Mouse (Mus musculus) fibroblast of lung, adult 2 months (primary cell): Measurements from ENCODE around the gene Tex33.
A peak's percentile ranks its signal among the peaks of the same experiment; 100 is the strongest.

ENCODE experiments used
- DNase-seq: peaks from one replicate; pipeline ENCODE4 v3.0.0-alpha.2; 2011; ENCODE audit warnings: low read depth

Gene Tex33

DNA sequence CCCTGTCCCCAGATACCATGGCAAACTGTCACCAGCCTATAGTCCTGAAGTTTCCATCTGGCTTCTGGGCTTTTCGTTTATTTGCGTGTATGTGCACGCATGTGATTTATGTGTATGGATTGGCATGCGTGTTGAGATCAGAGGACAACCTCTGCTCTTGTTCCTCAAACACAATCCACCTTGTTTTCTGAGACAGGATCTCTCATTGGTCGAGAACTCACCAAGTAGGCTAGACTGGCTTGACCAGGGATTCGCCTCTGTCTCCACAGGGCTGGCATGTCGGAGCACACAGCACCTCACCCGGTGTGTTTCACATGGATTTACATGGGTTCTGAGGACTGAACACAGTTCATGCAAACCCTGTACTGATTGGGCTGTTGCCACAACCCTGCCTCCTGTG, 18.4 kb upstream of the Tex33 start:
- no peak for DNase-seq

DNA sequence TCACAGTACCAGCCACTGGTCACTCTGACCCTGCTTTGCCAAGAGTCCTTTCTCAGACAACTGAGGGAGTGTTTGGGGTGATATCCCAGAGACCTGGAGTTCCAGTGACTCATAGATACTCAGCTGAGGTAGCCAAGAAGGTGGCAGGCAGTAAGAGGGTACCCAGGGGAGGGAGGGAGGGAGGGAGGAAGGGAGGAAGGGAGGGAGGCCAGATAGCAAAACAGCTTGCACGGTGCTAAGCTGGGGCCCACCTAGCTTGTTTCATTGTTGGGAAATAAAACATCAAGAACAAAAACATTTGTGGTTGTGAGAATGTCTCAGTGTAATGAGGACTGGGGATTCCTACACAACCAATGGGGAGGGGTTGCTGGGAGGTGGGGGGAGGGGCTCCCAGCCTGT, 18.0 kb upstream of the Tex33 start:
- DNase-seq: no peak

DNA sequence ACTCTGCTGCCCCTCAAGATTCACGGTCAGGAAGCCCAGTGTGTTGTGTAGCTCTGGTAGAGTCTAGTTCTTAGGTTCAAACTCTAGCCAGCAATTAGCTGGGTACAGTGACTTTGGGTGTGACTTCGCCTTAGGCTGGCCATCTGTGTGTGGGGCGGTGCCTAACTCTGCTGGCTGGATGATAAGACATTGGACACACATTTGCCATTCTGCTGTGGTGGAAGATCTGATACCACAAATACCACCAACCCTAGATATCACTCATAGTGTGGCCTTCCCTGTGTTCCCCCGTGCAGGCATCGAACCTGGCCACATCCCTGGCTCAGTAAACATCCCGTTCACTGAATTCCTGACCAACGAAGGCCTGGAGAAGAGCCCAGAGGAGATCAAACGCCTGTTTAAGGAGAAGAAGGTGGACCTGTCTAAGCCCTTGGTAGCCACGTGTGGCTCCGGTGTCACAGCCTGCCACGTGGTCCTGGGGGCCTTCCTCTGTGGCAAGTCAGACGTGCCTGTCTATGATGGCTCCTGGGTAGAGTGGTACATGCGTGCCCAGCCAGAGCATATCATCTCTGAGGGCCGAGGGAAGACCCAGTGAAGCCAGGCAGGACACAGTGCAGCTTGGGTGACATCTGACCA, 17.5 kb upstream of the Tex33 start:
- no peak for DNase-seq

DNA sequence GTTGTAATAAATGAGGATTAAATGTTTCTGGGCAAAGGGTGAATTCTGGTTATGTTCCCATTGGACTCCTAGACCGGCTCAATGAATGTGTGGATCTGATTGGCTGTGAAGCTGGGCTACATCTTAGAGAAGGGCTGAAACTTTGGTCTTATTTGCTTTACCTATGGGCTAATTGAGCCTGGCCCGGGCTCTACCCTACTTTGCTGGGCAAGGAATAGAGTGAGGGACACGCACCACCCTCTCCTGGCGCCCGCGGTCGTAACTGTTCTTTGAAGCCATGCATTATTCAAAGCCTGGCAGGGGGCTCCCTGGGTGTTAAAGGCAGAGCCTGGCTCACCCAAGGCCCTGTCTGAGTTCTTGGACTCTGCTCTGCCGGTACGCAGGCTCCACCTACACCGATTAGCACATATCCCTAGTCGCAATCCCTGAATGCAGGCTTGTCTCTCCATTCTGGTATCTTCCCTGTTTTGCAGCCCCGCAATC, 13.9 kb upstream of the Tex33 start:
- no peak for DNase-seq

DNA sequence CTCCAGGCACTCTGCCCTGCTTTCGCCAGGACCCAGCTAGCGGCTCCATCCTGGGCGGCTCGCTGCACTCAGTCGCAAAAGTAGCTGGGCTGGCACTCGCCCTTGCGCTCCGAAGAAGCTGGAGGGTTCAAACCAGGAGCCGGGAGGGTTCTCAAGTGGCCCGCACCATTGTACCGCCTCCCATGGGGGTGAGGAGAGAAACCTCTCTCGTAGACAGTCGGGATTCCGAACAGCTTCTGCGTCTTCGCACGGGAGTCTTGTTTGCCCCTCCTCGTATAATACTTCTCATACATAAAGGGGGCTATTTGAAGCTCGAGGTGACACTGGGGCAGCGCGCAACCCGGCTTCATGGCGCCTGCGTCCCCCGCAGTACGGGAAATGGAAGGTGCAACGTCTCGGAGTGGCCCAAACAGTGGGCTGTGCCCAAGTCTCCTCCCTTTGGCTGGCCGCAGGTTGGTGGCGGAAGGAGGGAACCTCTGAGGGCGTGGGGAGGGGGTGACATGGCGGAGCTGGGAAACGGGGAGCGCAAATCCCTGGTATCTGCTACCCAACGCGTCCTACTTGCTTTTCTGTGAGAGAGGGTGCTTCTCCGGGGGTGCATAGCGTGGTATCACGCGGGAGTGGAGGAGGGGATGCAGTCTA, 10.7 kb upstream of the Tex33 start, which contains the start of gene Mpst:
TSS of gene Mpst (plus strand) at position 124 of the 642 bp plus-strand sequence.
- DNase-seq: peak; percentile 69

DNA sequence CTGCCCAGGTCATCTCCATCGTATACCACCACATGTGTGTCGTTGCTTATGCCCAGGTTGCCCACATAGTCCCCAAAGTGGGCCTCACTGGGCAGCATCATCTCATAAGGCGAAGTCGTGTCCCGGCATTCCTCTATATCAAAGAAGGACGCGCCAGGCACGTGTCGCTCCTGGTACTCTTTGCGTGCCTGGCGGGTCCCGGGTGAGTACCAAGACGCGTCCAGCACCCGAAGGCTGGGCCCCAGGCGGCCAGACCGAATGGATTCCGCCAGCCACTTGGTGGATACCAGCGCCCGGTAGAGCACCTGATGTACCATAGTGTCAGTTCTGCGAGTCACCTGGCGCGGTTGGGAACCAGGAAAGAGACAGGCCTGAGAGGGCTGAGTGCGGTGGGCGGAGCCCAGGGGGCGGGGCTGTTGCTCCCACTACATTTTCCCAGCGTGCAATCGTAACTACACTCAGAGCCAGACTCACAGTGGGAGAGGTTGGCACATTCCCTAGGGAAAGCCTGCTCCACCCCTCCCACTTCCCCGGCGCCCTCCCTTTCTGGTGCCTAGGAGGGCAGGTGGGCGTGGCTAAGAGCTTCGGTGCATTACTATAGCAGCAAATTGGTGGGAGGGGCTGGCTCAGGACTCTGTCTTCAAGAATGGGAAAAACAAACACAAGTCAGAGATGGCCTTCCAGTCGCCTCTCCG, 10.0 kb upstream of the Tex33 start, which contains the start of gene Tst:
TSS of gene Tst (minus strand) at position 391 of the 695 bp plus-strand sequence.
- DNase-seq: peak; percentile 87

DNA sequence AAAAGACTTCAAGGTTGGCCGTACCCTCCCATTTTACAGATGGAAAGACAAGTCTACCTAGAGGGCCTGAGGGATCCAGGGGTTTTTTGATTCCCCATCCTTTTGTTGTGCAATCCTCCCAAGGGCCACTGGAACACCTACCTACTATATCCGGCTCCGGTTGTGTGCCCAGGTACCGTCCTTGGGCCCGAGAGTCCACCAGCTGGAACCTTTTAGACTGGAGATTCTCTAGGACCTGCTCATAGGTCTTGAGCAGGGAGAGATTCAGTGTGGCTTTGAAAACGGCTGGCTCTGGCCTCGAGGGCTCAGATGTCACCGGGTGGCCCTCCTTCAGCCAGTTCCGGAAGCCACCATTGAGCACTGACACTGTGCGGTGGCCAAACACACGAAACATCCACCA, 9.4 kb upstream of the Tex33 start:
- DNase-seq: no peak

DNA sequence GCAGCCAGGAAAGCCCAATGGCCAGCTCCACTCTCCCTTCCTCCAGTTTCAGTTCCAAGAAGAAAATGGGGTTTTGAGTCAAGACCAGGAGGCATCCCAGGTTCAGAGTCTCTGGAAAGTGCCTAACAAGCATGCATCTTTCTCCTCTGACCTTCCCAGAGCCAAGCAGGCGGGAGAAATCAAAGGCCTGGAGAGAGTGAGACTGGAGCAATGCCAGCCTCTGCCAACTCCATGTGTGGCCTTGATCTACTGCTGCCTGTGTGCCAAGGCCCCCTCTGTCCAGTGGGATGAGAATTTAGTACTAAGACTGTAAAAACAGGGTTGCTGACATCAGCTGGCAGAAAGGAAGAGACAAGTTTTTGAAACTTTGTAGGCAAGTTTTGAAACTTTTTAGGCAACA, 8.2 kb upstream of the Tex33 start:
- no peak for DNase-seq

DNA sequence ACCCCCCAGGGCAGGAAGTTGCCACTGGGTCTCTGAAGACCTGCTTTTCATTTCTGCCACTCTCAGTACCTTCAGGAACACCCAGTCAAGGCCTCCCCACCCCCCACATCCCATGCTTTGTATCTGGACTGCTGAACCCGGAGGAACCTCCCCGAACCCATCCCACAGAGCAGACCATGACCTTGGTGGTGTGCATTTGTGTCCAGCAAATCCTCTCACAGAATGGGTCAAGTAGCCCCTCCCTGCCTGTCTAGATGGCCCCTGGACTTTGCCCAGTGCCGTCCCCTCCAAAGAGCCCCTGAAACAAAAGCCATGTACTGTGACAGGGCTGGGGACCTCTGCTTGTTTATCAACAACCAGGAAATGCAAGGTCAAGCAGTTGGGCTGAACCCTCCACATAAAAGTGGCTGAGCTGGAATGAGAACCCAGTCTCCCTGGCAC, 7.6 kb upstream of the Tex33 start:
- DNase-seq: no peak

DNA sequence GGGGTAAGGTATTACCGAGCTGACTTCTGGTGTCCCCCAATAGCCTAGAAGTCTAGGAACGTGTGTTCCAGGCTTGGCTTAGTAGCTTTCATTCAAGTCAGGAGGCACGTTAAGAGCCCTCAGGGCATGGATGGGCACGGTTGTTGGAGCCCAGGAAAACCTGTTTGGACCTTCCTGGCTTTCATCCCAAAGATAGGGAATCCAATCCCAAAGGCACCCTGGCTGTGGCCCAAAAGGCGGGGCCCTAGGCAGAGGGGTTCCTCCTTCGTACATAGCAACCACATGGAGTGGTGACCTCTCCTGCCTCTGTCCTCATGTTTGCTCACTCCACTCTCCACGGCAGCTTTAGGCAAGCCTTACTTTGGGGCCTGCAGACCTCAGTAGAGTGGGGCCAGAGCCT, 6.7 kb upstream of the Tex33 start:
- DNase-seq: no peak

DNA sequence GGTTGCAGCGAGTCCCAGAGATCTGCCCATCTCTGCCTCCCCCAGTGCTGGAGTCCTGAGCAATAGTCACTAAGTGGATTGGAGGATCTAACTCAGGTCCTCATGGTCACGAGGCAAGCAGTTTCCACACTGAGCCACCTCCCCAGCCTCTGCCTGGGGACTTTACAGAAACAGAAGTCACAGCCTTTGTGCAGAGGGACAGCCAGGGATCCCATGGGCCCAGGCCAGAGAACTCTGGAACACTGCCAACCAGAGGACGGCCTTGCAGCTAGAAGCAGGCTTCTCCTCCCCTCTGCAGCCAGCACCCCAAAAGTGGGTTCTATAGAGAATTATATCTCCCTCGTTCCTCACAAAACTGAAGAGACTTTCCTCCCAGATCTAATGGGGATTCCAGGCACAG, 6.2 kb upstream of the Tex33 start:
- DNase-seq: no peak

DNA sequence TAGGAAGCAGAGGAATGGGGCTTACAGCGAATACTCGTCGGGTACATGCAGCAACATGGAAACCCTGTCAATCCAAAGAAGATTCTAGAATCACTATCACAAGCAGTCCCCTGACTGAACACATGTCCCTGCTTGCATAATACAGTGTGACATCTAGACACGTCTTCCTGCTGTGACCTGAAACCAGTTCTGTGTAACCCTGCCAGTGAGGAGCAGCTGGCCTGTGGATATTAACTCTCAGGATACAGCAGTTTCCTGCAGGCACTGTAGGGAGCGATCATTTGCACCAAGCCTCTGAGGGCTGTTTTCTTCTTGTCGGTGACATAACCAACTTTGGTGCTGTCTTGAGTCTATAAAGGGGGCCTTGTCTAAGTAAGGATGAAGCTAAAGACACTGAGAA, 5.6 kb upstream of the Tex33 start:
- no peak for DNase-seq

DNA sequence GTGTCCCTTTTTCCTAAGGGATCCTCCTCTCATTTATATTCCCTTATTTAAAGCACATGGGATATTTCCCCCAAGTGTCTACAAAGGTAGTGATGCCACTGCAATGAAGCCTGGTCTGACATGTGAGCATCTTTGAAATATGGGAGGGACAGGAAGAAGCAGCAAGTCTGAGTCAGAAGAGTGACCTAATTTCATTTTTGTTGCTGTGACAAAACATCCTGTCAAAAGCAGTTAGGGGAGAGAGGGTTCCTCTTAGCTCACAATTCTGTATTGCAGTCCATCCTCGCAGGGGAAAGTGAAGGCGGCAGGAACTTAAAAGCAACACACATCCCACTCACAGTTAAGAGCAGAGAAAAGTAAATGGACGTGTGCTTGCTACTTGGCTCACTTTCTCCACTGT, 4.9 kb downstream of the Tex33 start:
- no peak for DNase-seq

DNA sequence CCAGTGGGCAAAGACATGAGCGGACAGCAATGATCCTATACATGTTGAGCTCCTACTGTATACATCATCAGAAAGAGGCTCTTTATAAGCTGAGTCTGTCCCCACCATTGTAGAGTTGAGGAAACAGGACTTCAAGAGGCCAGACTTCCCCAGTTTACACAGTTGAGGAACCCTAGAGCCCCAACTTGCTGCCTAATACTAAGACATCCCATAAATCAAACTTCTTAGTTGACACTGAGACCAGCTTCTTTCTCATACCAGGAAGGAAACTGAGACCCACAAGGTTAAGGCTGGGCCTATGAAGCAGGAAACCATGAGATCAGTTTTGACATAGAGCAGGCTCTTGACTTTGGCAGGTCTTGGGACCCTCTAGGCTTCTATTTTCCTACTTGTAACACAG, 10.1 kb downstream of the Tex33 start:
- DNase-seq: no peak

DNA sequence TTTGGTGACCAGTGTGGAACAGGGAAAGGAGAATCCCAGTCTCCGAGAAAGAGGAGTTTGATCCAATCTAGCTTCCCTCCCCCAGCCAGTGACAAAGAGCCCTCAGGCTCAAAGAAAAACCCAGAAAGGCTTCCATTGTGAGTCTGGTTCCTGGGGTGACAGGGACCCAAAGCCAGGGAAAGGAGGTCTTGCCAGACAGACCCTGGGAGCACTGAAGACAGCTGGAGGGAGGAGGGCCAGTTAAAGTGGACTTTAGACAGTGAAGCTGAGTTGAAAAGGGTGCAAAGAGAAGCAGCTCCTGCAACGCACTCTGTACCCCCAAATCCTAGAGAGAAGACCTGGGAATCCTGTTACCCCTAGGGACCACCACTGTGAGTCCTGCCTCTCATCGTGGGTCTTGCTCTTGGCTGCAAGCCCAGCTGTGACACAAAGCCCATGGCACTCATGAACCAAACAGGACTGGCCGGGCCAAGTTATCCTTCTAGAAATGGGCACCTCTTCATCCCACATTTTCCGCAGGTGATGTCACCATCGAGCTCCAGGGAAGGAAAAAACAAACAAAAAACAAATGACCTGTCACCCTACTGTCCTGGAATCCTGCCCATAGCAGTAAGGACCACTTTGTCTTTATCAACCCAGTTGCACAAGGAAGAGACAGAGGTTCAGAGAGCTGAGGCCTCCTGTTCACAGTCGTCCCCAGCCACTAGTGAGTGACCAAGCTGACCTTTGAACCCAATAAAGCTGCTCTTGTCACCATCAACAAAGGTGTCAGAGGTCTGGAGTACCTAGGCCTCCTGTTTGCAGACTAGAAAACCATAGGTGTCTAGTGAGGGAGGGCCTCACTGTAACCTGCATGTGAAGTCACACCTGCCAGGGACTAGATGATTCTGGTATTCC, 11.2 kb downstream of the Tex33 start:
- DNase-seq: no peak

DNA sequence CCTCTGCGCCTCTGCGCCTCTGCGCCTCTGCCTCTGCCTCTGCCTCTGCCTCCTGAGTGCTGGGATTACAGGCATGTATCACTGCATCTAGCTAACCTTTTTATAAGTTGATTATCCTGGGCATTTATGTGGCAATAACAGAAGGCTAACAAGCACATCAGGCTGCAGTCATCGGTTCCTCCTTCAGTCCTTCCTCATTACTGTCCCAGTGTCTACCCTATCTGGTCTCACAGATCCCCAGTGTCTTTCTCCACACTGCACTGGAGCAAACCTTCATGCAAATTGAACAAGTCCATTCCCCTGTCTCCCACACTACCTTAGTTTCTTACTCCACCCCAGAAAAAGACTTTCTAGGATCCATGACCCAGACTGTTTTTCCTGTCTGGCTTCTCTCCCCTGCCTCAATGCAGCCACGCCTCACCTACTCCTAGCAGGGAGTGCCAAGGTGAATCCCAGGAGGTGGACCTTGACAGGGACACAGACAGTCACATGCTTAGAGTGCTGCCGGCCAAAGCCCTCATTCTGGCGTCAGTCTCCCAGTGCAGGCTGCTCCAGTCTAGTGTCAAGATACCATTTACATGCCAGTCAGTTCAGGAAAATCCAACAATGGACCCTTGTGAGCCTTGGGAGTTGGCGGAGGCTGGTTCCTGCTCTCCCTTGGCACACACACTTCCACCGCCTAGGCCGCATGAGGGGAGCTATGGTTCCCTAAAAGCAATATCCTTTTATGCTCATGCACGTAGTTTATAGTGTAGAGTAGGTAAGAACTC, 12.1 kb downstream of the Tex33 start:
- peak; percentile 79 for DNase-seq

DNA sequence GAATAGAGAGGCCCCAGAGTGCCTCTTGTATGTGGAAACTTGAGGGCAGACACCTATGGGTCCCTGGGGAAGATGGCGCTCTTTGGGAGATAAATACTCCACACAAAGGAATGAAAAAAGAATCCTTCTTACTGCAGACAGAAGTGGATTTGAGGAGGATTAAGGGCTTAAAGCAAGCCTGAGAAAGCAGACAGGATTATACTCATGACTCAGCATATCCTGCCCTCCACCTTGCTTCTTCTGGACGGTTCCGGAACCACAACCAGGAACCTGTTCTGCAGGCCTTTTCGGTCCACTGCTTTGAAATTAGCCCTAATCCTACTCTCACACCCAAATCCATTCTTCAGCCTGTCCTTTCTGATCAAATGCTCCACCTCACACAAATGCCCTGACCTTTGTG, 13.6 kb downstream of the Tex33 start:
- DNase-seq: no peak

DNA sequence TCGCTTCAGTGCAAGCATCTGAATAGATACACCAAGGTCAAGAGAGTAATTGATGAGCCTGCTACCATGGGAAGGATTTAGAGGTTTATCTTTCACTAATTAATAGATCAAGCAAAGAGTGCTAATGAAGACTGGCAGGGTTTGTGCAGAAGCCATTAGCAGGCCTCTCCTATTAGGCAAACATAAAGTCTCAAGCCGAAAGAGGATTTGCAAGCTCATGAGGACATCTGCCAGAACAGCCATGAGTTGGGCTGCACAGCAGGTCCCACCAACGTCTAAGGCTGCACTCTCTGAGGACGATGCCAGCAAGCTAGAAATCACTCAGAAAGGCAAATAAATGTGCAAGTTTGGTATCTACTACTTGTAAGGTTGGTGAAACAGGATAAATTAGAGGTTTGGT, 15.0 kb downstream of the Tex33 start:
- DNase-seq: no peak

DNA sequence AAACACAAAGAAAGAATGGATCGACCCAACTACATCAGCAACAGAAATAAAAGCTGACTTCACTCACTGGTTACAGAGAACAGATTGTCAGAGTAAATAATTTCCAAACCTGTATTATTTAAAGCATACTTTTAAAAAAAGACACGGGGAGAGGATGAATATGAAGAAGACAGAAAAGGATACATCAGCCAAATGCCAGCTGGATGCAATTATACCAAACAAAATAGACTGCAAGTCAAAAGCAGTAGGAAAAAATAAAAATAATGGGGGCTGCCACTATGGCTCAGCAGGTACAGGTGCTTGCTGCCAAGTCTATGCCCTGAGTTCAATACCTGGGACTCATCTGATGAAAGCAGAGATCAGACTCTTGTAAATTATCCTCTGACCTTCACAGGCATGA, 15.5 kb downstream of the Tex33 start:
- DNase-seq: no peak

DNA sequence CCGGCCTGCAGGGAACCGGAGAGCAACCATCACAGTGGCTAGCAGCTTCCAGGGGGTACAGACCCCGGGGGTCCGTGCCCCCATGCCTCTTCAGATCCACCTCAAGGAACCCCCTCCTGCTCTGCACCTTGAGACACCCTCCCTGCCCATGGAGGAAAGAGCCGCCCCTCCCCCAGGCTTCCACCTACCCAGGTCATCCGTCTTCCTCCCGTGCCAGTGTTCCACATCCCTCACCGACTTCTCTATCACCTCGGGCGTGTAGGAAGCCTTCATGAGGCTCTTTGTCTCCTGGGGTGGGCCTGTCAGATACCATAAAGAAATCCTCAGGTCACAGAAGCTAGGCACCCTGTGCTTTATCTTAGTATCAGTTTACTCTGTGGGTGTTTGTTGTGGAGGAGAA, 17.2 kb downstream of the Tex33 start:
- no peak for DNase-seq

DNA sequence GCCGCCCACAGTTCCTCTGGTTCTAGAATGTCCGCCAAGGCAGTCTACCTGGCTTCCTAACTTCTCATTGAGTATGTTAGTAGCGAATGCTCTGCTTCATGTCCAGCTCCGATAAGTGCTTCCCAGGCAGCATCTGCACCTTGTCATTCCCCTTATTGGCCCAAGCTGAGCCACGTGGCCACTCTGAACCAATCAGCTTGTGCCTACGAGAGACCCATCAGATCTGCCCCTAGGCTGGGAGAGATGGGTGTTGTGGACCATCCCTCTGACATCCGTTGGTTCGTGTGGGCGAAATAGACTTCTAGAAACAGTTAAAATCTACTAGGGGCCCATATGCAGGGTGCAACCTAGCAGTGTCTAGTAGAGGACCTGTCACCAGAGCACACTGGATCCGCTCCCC, 17.9 kb downstream of the Tex33 start:
- no peak for DNase-seq
